ENCODE assay signal across 9 mouse cellular contexts in genomic region chr1:92902786-92903185, GRCm38 (mm10). TPM values are rescaled to one million over a fixed set of nuclear protein-coding genes. Genes with fewer than 3 reads are reported as not detected.
A peak's percentile ranks its signal among the peaks of the same experiment; 100 is the strongest.
DNase-seq lines count a peak whose midpoint lies in the region; ATAC-seq lines count a peak whose summit lies in the region.
"Had no signal": no experiment of that assay in that cellular context is flagged by ENCODE, and none has a peak within 500 bp of the region (broad histone marks: within the 10 kb centered on the region; RNA-seq: fewer than 3 reads in every experiment).

Ankmy1 (minus strand) TSS chr1:92902906.

- peak within 1 kb of the TSS; percentile 52 for H3K4me2 ChIP-seq in heart, embryonic 14.5 days (ENCODE audit: low read length)
- H3K4me2 ChIP-seq in embryonic facial prominence, embryonic 11.5 days (ENCODE audit: low read depth, low read length), result peak within 1 kb of the TSS; percentile 43
- H3K4me2 ChIP-seq in hindbrain, embryonic 13.5 days, result peak within 1 kb of the TSS; percentile 47

- H3K4me3 ChIP-seq in heart, embryonic 14.5 days (ENCODE audit: control insufficient read depth in 1 of 2, insufficient read depth in 1 of 2, low read depth in 1 of 2, low read length in 2 of 2), result peak within 1 kb of the TSS in 1 of 2 experiments; percentile 13; a peak in 2 of 4 replicates
- peak within 1 kb of the TSS; percentile 13; the same call in 1 of the 2 replicates for H3K4me3 ChIP-seq in embryonic facial prominence, embryonic 11.5 days (ENCODE audit: low read depth, low read length)
- peak within 1 kb of the TSS; percentile 21 for H3K4me3 ChIP-seq in hindbrain, embryonic 13.5 days

- H3K27me3 ChIP-seq in heart, embryonic 14.5 days (ENCODE audit: control insufficient read depth, insufficient read depth, low read length), result peaks cover 33% of the 10 kb centered on the region
- H3K27me3 ChIP-seq in embryonic facial prominence, embryonic 11.5 days (ENCODE audit: control insufficient read depth, insufficient read depth, low read length), result no peaks in the 10 kb centered on the region; the same call in 1 of the 2 replicates
- peaks cover 35% of the 10 kb centered on the region for H3K27me3 ChIP-seq in hindbrain, embryonic 13.5 days

- DNase-seq in heart, adult 9 months (ENCODE audit: low spot score in 2 of 2), result no peak
- peak; percentile 85 for DNase-seq in embryonic facial prominence, embryonic 11.5 days (ENCODE audit: low spot score)
- peak; percentile 37 to 51 for DNase-seq in layer of hippocampus, postnatal 25 days (ENCODE audit: extremely low spot score in 1 of 2, low spot score in 1 of 2)
- peak; percentile 76 for DNase-seq in lung, postnatal 10 days
- DNase-seq in retina, postnatal 1 day, result peak; percentile 85
- DNase-seq in spleen, postnatal 36 days (ENCODE audit: low spot score in 2 of 2), result no peak

- H3K27ac ChIP-seq in heart, embryonic 14.5 days (replicated peaks in 1 of 2; ENCODE audit: control insufficient read depth in 1 of 2, insufficient read depth in 1 of 2, low read depth in 2 of 2, low read length in 2 of 2), result no peak within 1 kb of the TSS
- H3K27ac ChIP-seq in embryonic facial prominence, embryonic 11.5 days (replicated peaks; ENCODE audit: low read depth, low read length), result no peak within 1 kb of the TSS
- no peak within 1 kb of the TSS for H3K27ac ChIP-seq in hindbrain, embryonic 13.5 days

- peaks cover 7 to 11% of the 10 kb centered on the region in 2 experiments for H3K4me1 ChIP-seq in heart, embryonic 14.5 days (ENCODE audit: control insufficient read depth in 2 of 2, insufficient read depth in 2 of 2, low read length in 2 of 2)
- no peaks in the 10 kb centered on the region for H3K4me1 ChIP-seq in embryonic facial prominence, embryonic 11.5 days (ENCODE audit: control insufficient read depth, insufficient read depth, low read length)
- peaks cover 17% of the 10 kb centered on the region for H3K4me1 ChIP-seq in hindbrain, embryonic 13.5 days (replicated peaks)

- no peak within 1 kb of the TSS; the same call in 1 of the 2 replicates for H3K9ac ChIP-seq in heart, embryonic 14.5 days (ENCODE audit: low read length)
- no peak within 1 kb of the TSS for H3K9ac ChIP-seq in embryonic facial prominence, embryonic 11.5 days (replicated peaks; ENCODE audit: low read length)
- H3K9ac ChIP-seq in hindbrain, embryonic 13.5 days, result 0 out of 2 replicates have a peak within 1 kb of the TSS, but pooled peaks have one; percentile 6

- no peaks in the 10 kb centered on the region for H3K36me3 ChIP-seq in heart, embryonic 14.5 days (ENCODE audit: control insufficient read depth, insufficient read depth, low read length)
- H3K36me3 ChIP-seq in embryonic facial prominence, embryonic 11.5 days (replicated peaks; ENCODE audit: control insufficient read depth, insufficient read depth, low read depth, low read length), result no peaks in the 10 kb centered on the region
- no peaks in the 10 kb centered on the region for H3K36me3 ChIP-seq in hindbrain, embryonic 13.5 days

- H3K9me3 ChIP-seq in heart, embryonic 14.5 days (ENCODE audit: control insufficient read depth, low read length), result no peaks in the 10 kb centered on the region
- H3K9me3 ChIP-seq in embryonic facial prominence, embryonic 11.5 days (replicated peaks; ENCODE audit: control insufficient read depth, low read length), result no peaks in the 10 kb centered on the region
- H3K9me3 ChIP-seq in hindbrain, embryonic 13.5 days, result no peaks in the 10 kb centered on the region
- H3K9me3 ChIP-seq: G1E had no signal

- ATAC-seq in heart, embryonic 14.5 days (ENCODE audit: insufficient number of reproducible peaks, insufficient read depth, low FRiP score, low read depth), result no peak
- peak; percentile 39 for ATAC-seq in embryonic facial prominence, embryonic 11.5 days (replicated peaks; ENCODE audit: insufficient number of reproducible peaks, low FRiP score, low TSS enrichment, low read depth)
- peak; percentile 18 for ATAC-seq in hindbrain, embryonic 13.5 days (ENCODE audit: low FRiP score)

- WGBS in heart, embryonic 14.5 days, result 2% methylated on average over 15 of the region's 15 CpGs
- 3% methylated on average over 15 of the region's 15 CpGs for WGBS in embryonic facial prominence, embryonic 11.5 days
- WGBS in hindbrain, embryonic 13.5 days, result 1% methylated on average over 15 of the region's 15 CpGs

RNA-seq across cellular contexts. Expression of gene Ankmy1, which starts in this region (rescaled TPM):
- polyA plus RNA-seq in heart, embryonic 14.5 days (2014; fragmentation: Nextera tagmentation; extraction: Ambion mirVana), result 0.16 and 0.89 TPM in 2 replicates
- 0.67 and 0.93 TPM in 2 replicates for polyA plus RNA-seq in embryonic facial prominence, embryonic 11.5 days (2014; fragmentation: Nextera tagmentation; extraction: Ambion mirVana)
- 0.23 and 0.98 TPM in 2 replicates for polyA plus RNA-seq in hindbrain, embryonic 13.5 days (2015; fragmentation: Nextera tagmentation; extraction: Ambion mirVana)
- under 1 TPM in 1 of 2 experiments, not detected in 1; 0.16 TPM for total RNA-seq in layer of hippocampus, postnatal 25 days (2021)

Comparison
In these comparisons a context has a peak if more than half of its experiments do, and no peak if none do; other contexts are left out.
1. Peak in DNase-seq, ATAC-seq, H3K4me3 ChIP-seq and H3K4me2 ChIP-seq in embryonic facial prominence, embryonic 11.5 days; RNA of the gene not detected or under 1 TPM.
2. Peak in ATAC-seq, H3K4me3 ChIP-seq, H3K9ac ChIP-seq and H3K4me2 ChIP-seq in hindbrain, embryonic 13.5 days; RNA of the gene not detected or under 1 TPM.
3. Peak in DNase-seq in layer of hippocampus, postnatal 25 days; RNA of the gene not detected or under 1 TPM.
4. DNase-seq: peak in lung, postnatal 10 days (single experiment) and retina, postnatal 1 day (single experiment); none in heart, adult 9 months (0 of 2) and spleen, postnatal 36 days (0 of 2).
5. Peak in every context shown above with its lines, with median percentiles within 50 percentile points of each other: H3K4me2 ChIP-seq.